Mouse (Mus musculus) embryonic facial prominence, embryonic 11.5 days (tissue): ENCODE results near the gene Tepsin. TPM values are rescaled to one million over a fixed set of nuclear protein-coding genes. Genes with fewer than 3 reads are reported as not detected.

Source experiments
- ATAC-seq: fragments of 200-750 bp; cut with Nextera tagmentation; replicated peaks from 2 replicates; pipeline ENCODE4 v1.8.0; 2017; ENCODE audit warnings: low read depth; ENCODE audit not compliant: insufficient number of reproducible peaks, low FRiP score, low TSS enrichment
- DNase-seq: peaks from one replicate; pipeline ENCODE4 v3.0.0-alpha.2; 2015; ENCODE audit warnings: low spot score
- H3K27ac ChIP-seq: fragments of 300-500 bp; sonication (generic); replicated peaks from 2 replicates; pipeline ENCODE4 v1.5.1; 2014; ENCODE audit warnings: mild to moderate bottlenecking, low read depth, low read length, control low read depth
- H3K27me3 ChIP-seq: fragments of 300-500 bp; sonication (generic); 2 replicates; pipeline ENCODE4 v1.6.1; 2014; ENCODE audit warnings: mild to moderate bottlenecking, low read length, moderate library complexity, mixed read lengths; ENCODE audit not compliant: control insufficient read depth, insufficient read depth
- H3K36me3 ChIP-seq: fragments of 300-500 bp; sonication (generic); replicated peaks from 2 replicates; pipeline ENCODE4 v1.6.1; 2014; ENCODE audit warnings: low read depth, mild to moderate bottlenecking, low read length, moderate library complexity, mixed read lengths; ENCODE audit not compliant: control insufficient read depth, insufficient read depth
- H3K4me1 ChIP-seq: fragments of 300-500 bp; sonication (generic); 2 replicates; pipeline ENCODE4 v1.6.1; 2014; ENCODE audit warnings: low read length, mixed read lengths; ENCODE audit not compliant: control insufficient read depth, insufficient read depth
- H3K4me2 ChIP-seq: fragments of 300-500 bp; sonication (generic); 2 replicates; pipeline ENCODE4 v1.6.1; 2014; ENCODE audit warnings: low read depth, mild to moderate bottlenecking, control low read depth, low read length, moderate library complexity
- H3K4me3 ChIP-seq: fragments of 300-500 bp; sonication (generic); 2 replicates; pipeline ENCODE4 v1.5.1; 2014; ENCODE audit warnings: low read depth, low read length, control low read depth
- H3K9ac ChIP-seq: fragments of 300-500 bp; sonication (generic); replicated peaks from 2 replicates; pipeline ENCODE4 v1.6.1; 2014; ENCODE audit warnings: mild to moderate bottlenecking, control low read depth, low read length
- H3K9me3 ChIP-seq: fragments of 300-500 bp; sonication (generic); replicated peaks from 2 replicates; pipeline ENCODE4 v1.6.1; 2016; ENCODE audit warnings: mild to moderate bottlenecking, low read length, inconsistent platforms, mixed read lengths; ENCODE audit not compliant: control insufficient read depth
- WGBS: fragments of 180-500 bp; shearing (Covaris S2); extraction: QIAGEN DNeasy Blood & Tissue Kit; methylation state at CpG from one replicate; pipeline ENCODE4 v1.1.7; 2014; 5-methylcytosine and 5-hydroxymethylcytosine counted together
- polyA plus RNA-seq: library from polyadenylated mRNA; unstranded; fragments of >200 nt; fragmentation: Nextera tagmentation; extraction: Ambion mirVana; gene quantifications from 2 replicates; pipeline ENCODE4 v1.2.1, GENCODE M21; 2014

Tepsin gene
- 10.5 and 12.3 TPM in 2 replicates for polyA plus RNA-seq

GRCm38 (mm10) chr11:120098588-120099511 lies at the start of gene Tepsin, which contains the start of gene Ndufaf8:
Gene Tepsin, minus strand, starts transcription at chr11:120098731.
Gene Ndufaf8, plus strand, starts transcription at chr11:120098928.
- peaks cover 2% of the 10 kb centered on the region; the same call in 1 of the 2 replicates for H3K36me3 ChIP-seq
- H3K4me2 ChIP-seq, result peak within 1 kb of the TSS; percentile 82
- no peaks in the 10 kb centered on the region for H3K27me3 ChIP-seq
- H3K9me3 ChIP-seq, result no peaks in the 10 kb centered on the region
- H3K4me1 ChIP-seq, result peaks cover 7% of the 10 kb centered on the region
- peak within 1 kb of the TSS; percentile 85 for H3K27ac ChIP-seq
- DNase-seq, result peak; percentile 97
- peak within 1 kb of the TSS; percentile 63 for H3K4me3 ChIP-seq
- peak; percentile 95 for ATAC-seq
- under 1% methylated on average over 77 of the region's 77 CpGs for WGBS
- peak within 1 kb of the TSS; percentile 82 for H3K9ac ChIP-seq

- Histone ChIP-seq H3K9me3 (no peaks in the 10 kb centered on the region), H3K4me2 (no peak overlapping the region), H3K4me3 (no peak overlapping the region), H3K27me3 (no peaks in the 10 kb centered on the region), H3K27ac (no peak overlapping the region), H3K9ac (no peak overlapping the region), H3K4me1 (no peaks in the 10 kb centered on the region), H3K36me3 (no peaks in the 10 kb centered on the region)
- WGBS, result 76% methylated on average over 13 of the region's 13 CpGs
- DNase-seq (no peak), ATAC-seq (no peak)
Measured at GRCm38 (mm10) chr11:120143708-120144497, 45.4 kb upstream of the Tepsin start.

- Histone ChIP-seq H3K9ac (no peak overlapping the region), H3K27me3 (no peaks in the 10 kb centered on the region), H3K9me3 (no peaks in the 10 kb centered on the region), H3K4me1 (no peaks in the 10 kb centered on the region), H3K4me3 (no peak overlapping the region), H3K27ac (no peak overlapping the region), H3K4me2 (no peak overlapping the region), H3K36me3 (no peaks in the 10 kb centered on the region)
- DNase-seq (no peak), ATAC-seq (no peak)
- WGBS, result 74% methylated on average over 3 of the region's 3 CpGs
Measured at GRCm38 (mm10) chr11:120142601-120143051, 44.1 kb upstream of the Tepsin start.

GRCm38 (mm10) chr11:120140255-120140654 lies 41.7 kb upstream of the Tepsin start:
- Histone ChIP-seq H3K27me3 (no peaks in the 10 kb centered on the region), H3K9ac (no peak overlapping the region), H3K9me3 (no peaks in the 10 kb centered on the region), H3K4me1 (no peaks in the 10 kb centered on the region), H3K27ac (no peak overlapping the region), H3K36me3 (no peaks in the 10 kb centered on the region; the same call in 1 of the 2 replicates), H3K4me3 (no peak overlapping the region), H3K4me2 (no peak overlapping the region)
- WGBS, result 69% methylated on average over 6 of the region's 6 CpGs
- DNase-seq, result no peak
- no peak for ATAC-seq

GRCm38 (mm10) chr11:120139309-120139731 lies 40.8 kb upstream of the Tepsin start:
- Histone ChIP-seq H3K4me1 (no peaks in the 10 kb centered on the region), H3K4me2 (no peak overlapping the region), H3K27me3 (no peaks in the 10 kb centered on the region), H3K9ac (no peak overlapping the region), H3K36me3 (no peaks in the 10 kb centered on the region; the same call in 1 of the 2 replicates), H3K9me3 (no peaks in the 10 kb centered on the region), H3K4me3 (no peak overlapping the region), H3K27ac (no peak overlapping the region)
- 91% methylated on average over 10 of the region's 10 CpGs for WGBS
- DNase-seq (no peak), ATAC-seq (no peak)

- 62% methylated on average over 5 of the region's 5 CpGs for WGBS
- ATAC-seq, result no peak
Measured at GRCm38 (mm10) chr11:120137625-120138004, 39.1 kb upstream of the Tepsin start.

GRCm38 (mm10) chr11:120136796-120137624 lies 38.5 kb upstream of the Tepsin start:
- Histone ChIP-seq H3K27ac (no peak overlapping the region), H3K36me3 (no peaks in the 10 kb centered on the region; the same call in 1 of the 2 replicates), H3K4me1 (no peaks in the 10 kb centered on the region), H3K9me3 (no peaks in the 10 kb centered on the region), H3K4me2 (no peak overlapping the region), H3K9ac (no peak overlapping the region), H3K27me3 (no peaks in the 10 kb centered on the region), H3K4me3 (no peak overlapping the region)
- 85% methylated on average over 23 of the region's 23 CpGs for WGBS
- ATAC-seq (no peak), DNase-seq (peak; percentile 3)

More at GRCm38 (mm10) chr11:120137625-120138004, 39.1 kb upstream of the Tepsin start:
- Histone ChIP-seq H3K27me3 (no peaks in the 10 kb centered on the region), H3K27ac (no peak overlapping the region), H3K4me2 (no peak overlapping the region), H3K9me3 (no peaks in the 10 kb centered on the region), H3K36me3 (no peaks in the 10 kb centered on the region; the same call in 1 of the 2 replicates), H3K4me1 (no peaks in the 10 kb centered on the region), H3K4me3 (no peak overlapping the region), H3K9ac (no peak overlapping the region)
- no peak for DNase-seq
